Mouse (Mus musculus): ENCODE data around the gene Praf2. TPM values are rescaled to one million over a fixed set of nuclear protein-coding genes. Genes with fewer than 3 reads are reported as not detected.

Gene Praf2
- total and polyA plus RNA-seq, 3 experiments, result 19.1 to 60.1 TPM; not detected in 1

- TF ChIP-seq USF1 (IDR thresholded peaks at IDR 0.05; ENCODE audit: low read depth, low read length), result no peak
- peak; percentile 57; the same call in 1 of the 2 replicates for TF ChIP-seq SIN3A (IDR thresholded peaks at IDR 0.05; ENCODE audit: low read length)
- no peak for TF ChIP-seq GABPA (IDR thresholded peaks at IDR 0.05; ENCODE audit: low read depth, low read length)
- no peak; the same call in 1 of the 2 replicates for TF ChIP-seq ETS1 (IDR thresholded peaks at IDR 0.05; ENCODE audit: low read depth, low read length)
- no peak for TF ChIP-seq EP300 (IDR thresholded peaks at IDR 0.05; ENCODE audit: low read depth in 1 of 2, low read length in 2 of 2)
- TF ChIP-seq ZNF384 (IDR thresholded peaks at IDR 0.05; ENCODE audit: low read depth, low read length), result no peak
- TF ChIP-seq NELFE (IDR thresholded peaks at IDR 0.05; ENCODE audit: low read depth, low read length), result peak; percentile 56
- TF ChIP-seq MAX (IDR thresholded peaks at IDR 0.05; ENCODE audit: low read length), result peak; percentile 11; the same call in 1 of the 2 replicates
- peak; percentile 75 for TF ChIP-seq SMC3 (IDR thresholded peaks at IDR 0.05; ENCODE audit: low read depth, low read length)
- TF ChIP-seq GATA1 (IDR thresholded peaks at IDR 0.05; ENCODE audit: low read depth, low read length), result no peak
- 0 out of 2 replicates have a peak, but pooled peaks have one; percentile 57 for TF ChIP-seq ZMIZ1 (IDR thresholded peaks at IDR 0.05; ENCODE audit: low read depth, low read length)
- no peak for TF ChIP-seq KAT2A (conservative IDR thresholded peaks at IDR 0.05; ENCODE audit: low read depth, low read length)
- 0 out of 2 replicates have a peak, but pooled peaks have one; percentile 18 for TF ChIP-seq ZC3H11A (IDR thresholded peaks at IDR 0.05; ENCODE audit: low read depth, low read length)
- TF ChIP-seq RAD21 (IDR thresholded peaks at IDR 0.05; ENCODE audit: low read depth, low read length), result peak; percentile 41
- no peak; the same call in none of the 2 replicates for TF ChIP-seq HCFC1 (IDR thresholded peaks at IDR 0.05; ENCODE audit: low read depth, low read length)
Observed at GRCm38 (mm10) chrX:7679405-7680056, 48.7 kb upstream of the Praf2 start (continued).

GRCm38 (mm10) chrX:7680057-7680412 is 48.2 kb upstream of the Praf2 start:
- Histone ChIP-seq H3K4me1 (ENCODE audit: control insufficient read depth in 1 of 2, insufficient read depth in 2 of 2, low read length in 2 of 2) (peaks cover 0 to 6% of the 10 kb centered on the region in 2 experiments; a peak in 1 of 4 replicates), H3K27ac (ENCODE audit: control insufficient read depth, low read depth, low read length) (no peak overlapping the region), H3K4me3 (ENCODE audit: control insufficient read depth in 1 of 2, insufficient read depth in 1 of 2, low read depth in 2 of 2, low read length in 2 of 2) (peak overlapping the region; percentile 39 to 44), H3K79me2 (ENCODE audit: control insufficient read depth, insufficient read depth, low read length, poor library complexity) (no peaks in the 10 kb centered on the region), H3K27me3 (ENCODE audit: control insufficient read depth in 1 of 2, insufficient read depth in 2 of 2, low read length in 2 of 2) (peaks cover 4 to 8% of the 10 kb centered on the region in 2 experiments), H3K9me3 (replicated peaks; ENCODE audit: insufficient read depth, low read length) (no peaks in the 10 kb centered on the region), H3K36me3 (ENCODE audit: control insufficient read depth in 1 of 2, insufficient read depth in 2 of 2, low read length in 2 of 2) (peaks cover 0 to 3% of the 10 kb centered on the region in 2 experiments; a peak in 1 of 4 replicates), H3K9ac (ENCODE audit: control insufficient read depth, low read depth, low read length, poor library complexity, severe bottlenecking) (peak overlapping the region; percentile 65)
- DNase-seq (ENCODE audit: low read depth, low spot score), result no peak
- no peak for TF ChIP-seq MYC (IDR thresholded peaks at IDR 0.05; ENCODE audit: low read depth, low read length)
- TF ChIP-seq ZMIZ1 (IDR thresholded peaks at IDR 0.05; ENCODE audit: low read depth, low read length), result no peak
- no peak for TF ChIP-seq MYB (IDR thresholded peaks at IDR 0.05; ENCODE audit: low read depth, low read length)
- TF ChIP-seq BHLHE40 (IDR thresholded peaks at IDR 0.05; ENCODE audit: borderline replicate concordance, low read depth, low read length), result no peak
- TF ChIP-seq TBP (IDR thresholded peaks at IDR 0.05; ENCODE audit: low read depth, low read length), result no peak
- TF ChIP-seq RAD21 (IDR thresholded peaks at IDR 0.05; ENCODE audit: low read depth, low read length), result no peak
- no peak for TF ChIP-seq UBTF (IDR thresholded peaks at IDR 0.05; ENCODE audit: borderline replicate concordance, insufficient read depth, low read depth, low read length)
- TF ChIP-seq ZNF384 (IDR thresholded peaks at IDR 0.05; ENCODE audit: low read depth, low read length), result no peak
- TF ChIP-seq POLR2A (IDR thresholded peaks at IDR 0.05; ENCODE audit: control insufficient read depth in 1 of 2, insufficient read depth in 1 of 2, low read depth in 1 of 2, low read length in 2 of 2, poor library complexity in 1 of 2), result no peak
- no peak for TF ChIP-seq E2F4 (IDR thresholded peaks at IDR 0.05; ENCODE audit: borderline replicate concordance, low read depth, low read length)
- no peak for TF ChIP-seq TAL1 (IDR thresholded peaks at IDR 0.05; ENCODE audit: low read length)
- no peak for TF ChIP-seq JUND (IDR thresholded peaks at IDR 0.05; ENCODE audit: low read depth, low read length)
- no peak for TF ChIP-seq POLR2AphosphoS5 (IDR thresholded peaks at IDR 0.05; ENCODE audit: borderline replicate concordance, low read depth, low read length)
- no peak for TF ChIP-seq MXI1 (IDR thresholded peaks at IDR 0.05; ENCODE audit: low read depth, low read length)
- TF ChIP-seq ZKSCAN1 (IDR thresholded peaks at IDR 0.05; ENCODE audit: low read depth, low read length), result no peak
- TF ChIP-seq POLR2AphosphoS2 (IDR thresholded peaks at IDR 0.05; ENCODE audit: low read length), result no peak
- TF ChIP-seq SMC3 (IDR thresholded peaks at IDR 0.05; ENCODE audit: low read depth, low read length), result no peak
- TF ChIP-seq NRF1 (IDR thresholded peaks at IDR 0.05; ENCODE audit: insufficient read depth, low read depth, low read length, poor library complexity, severe bottlenecking), result no peak
- no peak for TF ChIP-seq SIN3A (IDR thresholded peaks at IDR 0.05; ENCODE audit: low read length)
- TF ChIP-seq MAFK (IDR thresholded peaks at IDR 0.05; ENCODE audit: borderline replicate concordance, low read depth, low read length), result no peak
